Mouse (Mus musculus) gastrocnemius, adult 2 months (tissue): Measurements from ENCODE around the gene Stk16. TPM values are rescaled to one million over a fixed set of nuclear protein-coding genes. Genes with fewer than 3 reads are reported as not detected.

Experiments
- DNase-seq: peaks from one replicate; pipeline ENCODE4 v3.0.0; 2022
- H3K27ac ChIP-seq: fragments of 200-600 bp; 2 replicates; pipeline ENCODE4 v1.8.1; 2022; ENCODE audit warnings: mild to moderate bottlenecking
- H3K4me3 ChIP-seq: fragments of 200-600 bp; 2 replicates; pipeline ENCODE4 v1.8.1; 2022; ENCODE audit warnings: mild to moderate bottlenecking, moderate library complexity
- CTCF ChIP-seq: fragments of 200-600 bp; IDR thresholded peaks from 2 replicates; pipeline ENCODE4 v1.8.1; 2022; ENCODE audit warnings: antibody characterized with exemption, mild to moderate bottlenecking, moderate library complexity
- intact Hi-C: fragments of 180-260 bp; cut with DNase I; formaldehyde crosslinking; loops from one replicate; pipeline ENCODE4 v1.15.1; 2025
- microRNA-seq: library from miRNA; unstranded; fragments of <30 nt; microRNA quantifications from one replicate; pipeline ENCODE4 v1.2.0, GENCODE M21; 2021
- total RNA-seq, 2 experiments: library from RNA; stranded (reverse); gene quantifications; 2 replicates each; pipeline ENCODE4 v1.2.3; 2021

Gene Stk16
- total RNA-seq, 2 experiments from 2014 or later, result 18.8 to 20.2 TPM

GRCm38 (mm10) chr1:75264091-75264880 is 53.6 kb downstream of the Stk16 start, which contains the start of gene Ptprn:
Gene Ptprn (minus strand): TSS chr1:75264502.
- no peak for DNase-seq
- Histone ChIP-seq H3K4me3 (no peak within 1 kb of the TSS), H3K27ac (no peak within 1 kb of the TSS)
- no peak for TF ChIP-seq CTCF
- intact Hi-C loops, result no loop called here

Small RNA genes lying within 50 kb of the gene (microRNA-seq; reads per million reads assigned to microRNA genes)
- gene Gm27943, result not detected

Other genes starting within 250 kb of the Stk16 start
- gene Nhej1, start 85.6 kb upstream of the Stk16 start, total RNA-seq, result 1 to 10 TPM; 4.5 to 6.6 TPM
- not detected for gene Slc23a3, start 76.9 kb upstream of the Stk16 start, total RNA-seq
- 10 to 100 TPM; 14.0 to 14.4 TPM for gene Cnppd1, start 68.1 kb upstream of the Stk16 start, total RNA-seq
- 10 to 100 TPM in 1 of 2 experiments, 1 to 10 TPM in 1; 7.7 to 11.5 TPM for gene Retreg2, start 68.1 kb upstream of the Stk16 start, total RNA-seq
- gene Zfand2b, start 42.2 kb upstream of the Stk16 start, total RNA-seq, result 10 to 100 TPM; 14.6 to 17.7 TPM
- 10 to 100 TPM; 18.9 to 20.4 TPM for gene Abcb6, start 30.4 kb upstream of the Stk16 start, total RNA-seq
- gene Ankzf1, start 18.7 kb upstream of the Stk16 start, total RNA-seq, result 1 to 10 TPM; 5.5 to 5.9 TPM
- gene Atg9a, start 18.6 kb upstream of the Stk16 start, total RNA-seq, result 100 to 1,000 TPM; 107 to 113 TPM
- 1 to 10 TPM; 1.0 to 1.5 TPM for gene Glb1l, start within 50 bp of the Stk16 start, total RNA-seq
- gene Tuba4a, start 9.0 kb downstream of the Stk16 start, total RNA-seq, result 1,000 to 10,000 TPM; 1,043 to 1,330 TPM
- not detected for gene A630095N17Rik, start 21.3 kb downstream of the Stk16 start, total RNA-seq
- gene Dnajb2, start 25.6 kb downstream of the Stk16 start, total RNA-seq, result 10 to 100 TPM; 83.2 to 88.9 TPM
- not detected for gene Ptprn, start 53.7 kb downstream of the Stk16 start, total RNA-seq
- not detected for gene Resp18, start 67.6 kb downstream of the Stk16 start, total RNA-seq
- 10 to 100 TPM; 40.9 to 49.6 TPM for gene Dnpep, start 107.2 kb downstream of the Stk16 start, total RNA-seq
- 1,000 to 10,000 TPM; 2,035 to 2,198 TPM for gene Des, start 149.5 kb downstream of the Stk16 start, total RNA-seq
- 100 to 1,000 TPM; 268 to 311 TPM for gene Speg, start 164.5 kb downstream of the Stk16 start, total RNA-seq
- 10 to 100 TPM; 41.1 to 42.7 TPM for gene Gmppa, start 225.1 kb downstream of the Stk16 start, total RNA-seq
- not detected for gene Asic4, start 239.6 kb downstream of the Stk16 start, total RNA-seq